Mouse (Mus musculus) liver, embryonic 13.5 days (tissue): ENCODE measurements around the gene Fnip2. TPM values are rescaled to one million over a fixed set of nuclear protein-coding genes. Genes with fewer than 3 reads are reported as not detected.

Experiments used
- ATAC-seq: fragments of 200-750 bp; cut with Nextera tagmentation; 2 replicates; pipeline ENCODE4 v1.8.0; 2017; ENCODE audit warnings: low read depth, mild to moderate bottlenecking, moderate number of reproducible peaks, moderate library complexity
- DNase-seq: peaks from one replicate; pipeline ENCODE4 v3.0.0; 2022
- H3K27ac ChIP-seq: fragments of 300-500 bp; sonication (generic); 2 replicates; pipeline ENCODE4 v1.5.1; 2015; ENCODE audit warnings: moderate library complexity, mild to moderate bottlenecking, inconsistent platforms
- H3K27me3 ChIP-seq: fragments of 300-500 bp; sonication (generic); 2 replicates; pipeline ENCODE4 v1.6.1; 2015; ENCODE audit warnings: mild to moderate bottlenecking, inconsistent platforms
- H3K36me3 ChIP-seq: fragments of 300-500 bp; sonication (generic); 2 replicates; pipeline ENCODE4 v1.6.1; 2015; ENCODE audit warnings: mild to moderate bottlenecking, inconsistent platforms
- H3K4me1 ChIP-seq: fragments of 300-500 bp; sonication (generic); replicated peaks from 2 replicates; pipeline ENCODE4 v1.6.1; 2015; ENCODE audit warnings: inconsistent platforms
- H3K4me2 ChIP-seq: fragments of 300-500 bp; sonication (generic); 2 replicates; pipeline ENCODE4 v1.6.1; 2015; ENCODE audit warnings: inconsistent platforms, mild to moderate bottlenecking, moderate library complexity
- H3K4me3 ChIP-seq: fragments of 300-500 bp; sonication (generic); replicated peaks from 2 replicates; pipeline ENCODE4 v1.5.1; 2015; ENCODE audit warnings: mild to moderate bottlenecking, inconsistent platforms
- H3K9ac ChIP-seq: fragments of 300-500 bp; sonication (generic); 2 replicates; pipeline ENCODE4 v1.6.1; 2015; ENCODE audit warnings: mild to moderate bottlenecking, inconsistent platforms
- H3K9me3 ChIP-seq: fragments of 300-500 bp; sonication (generic); replicated peaks from 2 replicates; pipeline ENCODE4 v1.6.1; 2016; ENCODE audit warnings: inconsistent platforms
- WGBS: fragments of 180-500 bp; shearing (Covaris S2); methylation state at CpG from one replicate; pipeline ENCODE4 v1.1.7; 2015; ENCODE audit not compliant: insufficient replicate concordance; 5-methylcytosine and 5-hydroxymethylcytosine counted together
- polyA plus RNA-seq: library from polyadenylated mRNA; unstranded; fragments of >200 nt; fragmentation: Nextera tagmentation; extraction: Ambion mirVana; gene quantifications from 2 replicates; pipeline ENCODE4 v1.2.1, GENCODE M21; 2015

Fnip2 gene
- polyA plus RNA-seq, 1 experiment from 2014 or later: 3.5 TPM

DNA sequence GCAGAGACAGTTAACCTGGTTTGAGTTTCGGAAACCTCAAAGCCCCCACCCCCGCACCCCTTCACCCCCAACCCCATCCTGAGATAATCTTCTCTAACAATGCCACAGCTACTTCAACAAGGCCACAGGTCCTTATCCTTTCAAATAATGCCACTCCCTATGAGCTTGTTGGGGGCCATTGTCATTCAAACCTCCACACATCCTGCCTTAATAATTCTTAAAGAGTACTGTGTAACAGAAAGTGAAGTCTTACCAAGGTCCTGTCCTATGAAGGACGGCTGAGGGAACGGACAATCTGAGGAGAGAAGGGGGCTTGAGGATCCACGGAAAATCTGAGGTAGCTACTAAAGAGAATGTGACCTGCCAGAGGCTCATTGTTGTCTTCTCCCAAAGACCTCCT is 132.6 kb downstream of the Fnip2 start:
- ATAC-seq (no peak), DNase-seq (no peak)
- Histone ChIP-seq H3K9ac (no peak overlapping the region), H3K4me2 (no peak overlapping the region), H3K4me1 (no peaks in the 10 kb centered on the region), H3K36me3 (no peaks in the 10 kb centered on the region), H3K4me3 (no peak overlapping the region), H3K27ac (no peak overlapping the region), H3K9me3 (no peaks in the 10 kb centered on the region), H3K27me3 (no peaks in the 10 kb centered on the region)
- WGBS: 49% methylated on average over 5 of the region's 5 CpGs

DNA sequence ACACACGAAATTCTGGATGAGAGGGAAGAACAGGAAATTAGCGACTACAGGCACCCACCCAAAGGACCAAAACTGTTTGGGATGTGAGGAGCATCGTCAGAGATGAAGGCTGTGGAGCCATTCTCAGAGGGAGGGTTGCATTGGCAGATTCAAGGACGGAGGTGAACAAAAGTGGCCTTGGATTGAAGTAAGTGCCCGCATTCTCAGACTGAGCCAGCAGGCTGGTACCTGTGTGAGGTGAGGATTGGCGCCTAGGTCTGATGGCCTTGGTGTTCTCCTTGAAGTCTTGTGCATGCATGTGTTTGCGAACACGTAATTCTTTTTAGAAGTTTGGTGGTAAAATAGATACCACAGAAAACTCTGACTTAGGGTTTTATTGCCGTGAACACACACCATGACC is 133.2 kb downstream of the Fnip2 start:
- DNase-seq: no peak
- 60% methylated on average over 9 of the region's 9 CpGs for WGBS
- H3K27me3 ChIP-seq: no peaks in the 10 kb centered on the region
- no peak overlapping the region for H3K4me3 ChIP-seq
- no peaks in the 10 kb centered on the region for H3K36me3 ChIP-seq
- H3K4me1 ChIP-seq: no peaks in the 10 kb centered on the region
- no peak for ATAC-seq
- no peaks in the 10 kb centered on the region for H3K9me3 ChIP-seq
- H3K27ac ChIP-seq: no peak overlapping the region
- no peak overlapping the region for H3K4me2 ChIP-seq
- no peak overlapping the region for H3K9ac ChIP-seq

- Histone ChIP-seq H3K4me1 (no peaks in the 10 kb centered on the region), H3K9ac (no peak overlapping the region), H3K4me3 (no peak overlapping the region), H3K27me3 (no peaks in the 10 kb centered on the region), H3K9me3 (no peaks in the 10 kb centered on the region), H3K27ac (no peak overlapping the region), H3K36me3 (no peaks in the 10 kb centered on the region), H3K4me2 (no peak overlapping the region)
- no peak for DNase-seq
- ATAC-seq: no peak
Observed at GRCm38 (mm10) chr3:79433593-79433992, 134.0 kb downstream of the Fnip2 start.

GRCm38 (mm10) chr3:79425441-79425840 is 142.2 kb downstream of the Fnip2 start:
- H3K36me3 ChIP-seq: no peaks in the 10 kb centered on the region
- no peaks in the 10 kb centered on the region for H3K4me1 ChIP-seq
- no peak for ATAC-seq
- no peaks in the 10 kb centered on the region for H3K27me3 ChIP-seq
- H3K4me2 ChIP-seq: no peak overlapping the region
- no peaks in the 10 kb centered on the region for H3K9me3 ChIP-seq
- H3K9ac ChIP-seq: no peak overlapping the region
- H3K27ac ChIP-seq: no peak overlapping the region
- H3K4me3 ChIP-seq: no peak overlapping the region
- DNase-seq: no peak
- WGBS: 72% methylated on average over 1 of the region's 1 CpGs

- H3K9ac ChIP-seq: no peak overlapping the region
- no peaks in the 10 kb centered on the region for H3K4me1 ChIP-seq
- no peaks in the 10 kb centered on the region for H3K9me3 ChIP-seq
- H3K4me3 ChIP-seq: no peak overlapping the region
- H3K36me3 ChIP-seq: no peaks in the 10 kb centered on the region
- 64% methylated on average over 14 of the region's 14 CpGs for WGBS
- no peak overlapping the region for H3K27ac ChIP-seq
- ATAC-seq (no peak), DNase-seq (no peak)
- H3K27me3 ChIP-seq: no peaks in the 10 kb centered on the region
- no peak overlapping the region for H3K4me2 ChIP-seq
Observed at GRCm38 (mm10) chr3:79418921-79419320, 148.7 kb downstream of the Fnip2 start.

DNA sequence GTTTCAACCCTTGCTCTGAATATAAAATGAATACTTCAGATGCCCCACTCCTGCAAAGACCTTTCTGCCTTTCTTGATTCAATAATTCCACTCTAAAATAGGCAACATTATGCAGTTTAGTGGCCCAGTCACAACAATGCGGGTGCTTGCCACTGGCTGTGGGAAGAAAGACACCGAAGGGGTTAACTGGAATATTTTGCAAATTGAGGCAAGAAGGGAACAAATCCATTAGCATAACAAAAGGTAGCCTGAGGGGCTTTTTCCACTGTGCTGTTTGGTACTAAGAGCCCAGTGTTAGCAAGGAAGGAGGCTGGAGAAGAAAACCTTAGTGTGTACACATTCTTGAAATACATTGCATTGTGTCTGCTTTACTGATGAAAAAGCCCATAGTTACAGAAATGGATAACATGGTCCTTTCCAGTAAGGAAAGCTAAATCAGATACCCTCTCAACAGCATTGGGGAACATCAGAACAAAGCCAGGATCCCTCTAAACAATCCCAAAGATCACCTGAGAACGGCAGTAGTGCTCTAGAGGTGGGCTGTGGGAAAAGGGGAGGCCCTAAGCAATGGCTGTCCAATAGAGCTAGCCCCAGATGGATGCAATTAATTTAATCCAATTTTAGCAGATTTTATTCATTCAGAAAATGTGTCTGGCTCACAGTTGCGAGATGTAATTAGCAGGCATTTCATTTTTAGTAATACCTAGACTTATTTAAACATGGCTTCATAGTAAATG is 150.5 kb downstream of the Fnip2 start:
- Histone ChIP-seq H3K9me3 (no peaks in the 10 kb centered on the region), H3K4me2 (no peak overlapping the region), H3K9ac (no peak overlapping the region), H3K36me3 (no peaks in the 10 kb centered on the region), H3K27me3 (no peaks in the 10 kb centered on the region), H3K4me3 (no peak overlapping the region), H3K4me1 (no peaks in the 10 kb centered on the region), H3K27ac (no peak overlapping the region)
- DNase-seq: no peak
- WGBS: 65% methylated on average over 4 of the region's 4 CpGs
- no peak for ATAC-seq

GRCm38 (mm10) chr3:79415929-79416328 is 151.7 kb downstream of the Fnip2 start:
- Histone ChIP-seq H3K4me3 (no peak overlapping the region), H3K27me3 (no peaks in the 10 kb centered on the region), H3K4me1 (no peaks in the 10 kb centered on the region), H3K4me2 (no peak overlapping the region), H3K9me3 (no peaks in the 10 kb centered on the region), H3K9ac (no peak overlapping the region), H3K36me3 (no peaks in the 10 kb centered on the region), H3K27ac (no peak overlapping the region)
- no peak for DNase-seq
- ATAC-seq: no peak

DNA sequence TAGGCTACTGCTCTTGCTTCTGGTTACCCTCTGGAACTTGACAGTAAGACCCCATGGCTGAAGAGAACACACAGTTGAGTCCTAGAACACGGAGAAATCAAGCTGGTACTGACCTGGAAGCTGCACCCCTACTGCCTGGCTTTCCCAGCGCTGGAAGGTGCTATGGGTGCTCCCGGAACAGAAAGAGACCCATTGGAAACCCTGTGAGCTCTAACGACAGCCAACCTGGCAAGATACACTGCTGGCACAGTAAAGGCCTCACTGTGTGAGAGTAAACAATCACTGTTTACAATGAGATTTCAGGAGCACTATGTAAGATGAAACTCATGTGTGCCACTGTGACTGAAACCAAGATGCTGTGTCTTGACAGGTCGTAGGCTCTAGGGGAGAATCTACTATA is 152.5 kb downstream of the Fnip2 start:
- Histone ChIP-seq H3K9me3 (no peaks in the 10 kb centered on the region), H3K4me3 (no peak overlapping the region), H3K27me3 (no peaks in the 10 kb centered on the region), H3K27ac (no peak overlapping the region), H3K36me3 (no peaks in the 10 kb centered on the region), H3K9ac (no peak overlapping the region), H3K4me1 (no peaks in the 10 kb centered on the region), H3K4me2 (no peak overlapping the region)
- WGBS: 55% methylated on average over 5 of the region's 5 CpGs
- ATAC-seq (no peak), DNase-seq (no peak)

DNA sequence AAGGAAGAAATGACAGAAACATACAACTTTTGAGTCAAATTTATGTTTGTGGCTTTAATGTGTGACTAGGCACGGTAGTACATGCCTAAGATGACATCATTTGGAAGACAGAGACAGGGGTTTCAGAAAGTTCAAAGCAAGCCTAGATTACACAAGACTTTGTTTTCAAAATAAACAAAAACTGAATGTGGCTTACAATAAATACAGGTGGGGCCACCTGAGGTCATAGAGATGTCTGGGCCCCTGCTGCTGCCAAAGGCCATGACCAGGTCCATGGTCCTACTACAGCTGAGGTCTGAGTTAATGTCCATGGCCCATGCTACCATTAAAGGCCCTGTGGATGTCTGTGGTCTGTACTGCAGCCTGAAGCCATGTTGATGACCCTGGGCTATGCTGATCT is 154.1 kb downstream of the Fnip2 start:
- WGBS: 80% methylated on average over 1 of the region's 1 CpGs
- H3K9ac ChIP-seq: no peak overlapping the region

DNA sequence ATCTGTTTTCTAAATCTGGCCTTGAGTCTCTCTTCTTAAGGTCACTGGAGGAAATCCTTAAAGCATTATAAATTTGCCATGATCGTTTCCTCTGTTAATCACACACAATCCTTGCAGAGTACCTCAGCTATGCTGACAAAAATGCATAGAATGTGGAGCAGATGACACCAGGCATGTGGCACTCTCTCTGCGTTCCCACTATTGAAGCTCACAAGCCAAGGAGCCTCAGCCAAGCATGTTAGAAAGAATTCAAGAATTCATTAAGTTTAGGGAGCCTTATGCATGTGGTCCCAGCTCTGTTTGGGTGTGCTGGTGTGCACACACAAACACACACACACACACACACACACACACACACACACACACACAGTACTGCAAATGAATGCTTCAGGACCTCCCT is 155.9 kb downstream of the Fnip2 start:
- H3K36me3 ChIP-seq: no peaks in the 10 kb centered on the region
- no peak overlapping the region for H3K4me2 ChIP-seq
- DNase-seq (no peak), ATAC-seq (no peak)
- H3K27me3 ChIP-seq: no peaks in the 10 kb centered on the region
- no peak overlapping the region for H3K4me3 ChIP-seq
- 65% methylated on average over 2 of the region's 2 CpGs for WGBS
- no peak overlapping the region for H3K27ac ChIP-seq
- no peak overlapping the region for H3K9ac ChIP-seq
- H3K4me1 ChIP-seq: no peaks in the 10 kb centered on the region
- no peaks in the 10 kb centered on the region for H3K9me3 ChIP-seq

More for the DNA sequence above, 154.1 kb downstream of the Fnip2 start:
- ATAC-seq: no peak
- Histone ChIP-seq H3K4me3 (no peak overlapping the region), H3K9me3 (no peaks in the 10 kb centered on the region), H3K36me3 (no peaks in the 10 kb centered on the region), H3K4me1 (no peaks in the 10 kb centered on the region), H3K27me3 (no peaks in the 10 kb centered on the region), H3K27ac (no peak overlapping the region), H3K4me2 (no peak overlapping the region)
- no peak for DNase-seq

DNA sequence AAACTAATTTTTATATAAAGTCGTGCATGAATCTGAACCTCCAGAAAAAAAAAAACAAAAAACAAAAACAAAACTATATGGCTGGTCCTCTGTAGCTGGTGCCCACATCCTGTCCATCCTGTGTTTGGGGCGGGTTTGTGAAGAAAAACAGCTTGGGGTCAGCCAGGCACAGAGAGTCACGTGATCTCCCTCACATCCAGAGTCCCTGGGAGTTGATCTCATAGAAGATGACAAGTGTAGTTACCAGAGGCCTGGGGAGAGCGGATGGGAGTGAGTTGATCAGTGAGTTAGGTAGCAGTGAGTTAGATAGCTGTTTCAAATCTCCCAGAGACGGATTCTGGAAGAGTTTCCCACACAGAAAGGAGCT is 157.0 kb downstream of the Fnip2 start:
- Histone ChIP-seq H3K4me2 (no peak overlapping the region), H3K27me3 (no peaks in the 10 kb centered on the region), H3K4me3 (no peak overlapping the region), H3K4me1 (no peaks in the 10 kb centered on the region), H3K27ac (no peak overlapping the region), H3K9ac (no peak overlapping the region), H3K36me3 (no peaks in the 10 kb centered on the region), H3K9me3 (no peaks in the 10 kb centered on the region)
- ATAC-seq (no peak), DNase-seq (no peak)
- 28% methylated on average over 5 of the region's 5 CpGs for WGBS

- H3K4me2 ChIP-seq: no peak overlapping the region
- DNase-seq (no peak), ATAC-seq (no peak)
- H3K9me3 ChIP-seq: no peaks in the 10 kb centered on the region
- no peak overlapping the region for H3K27ac ChIP-seq
- H3K4me1 ChIP-seq: no peaks in the 10 kb centered on the region
- no peak overlapping the region for H3K4me3 ChIP-seq
- H3K9ac ChIP-seq: no peak overlapping the region
- WGBS: 44% methylated on average over 10 of the region's 10 CpGs
- H3K27me3 ChIP-seq: no peaks in the 10 kb centered on the region
- no peaks in the 10 kb centered on the region for H3K36me3 ChIP-seq
Observed at GRCm38 (mm10) chr3:79409927-79410628, 157.5 kb downstream of the Fnip2 start.
